Mouse (Mus musculus) pancreas, adult 10 weeks (tissue): ENCODE results near the gene Nhlh2. TPM values are rescaled to one million over a fixed set of nuclear protein-coding genes. Genes with fewer than 3 reads are reported as not detected.

Experiments
- polyA plus RNA-seq: library from polyadenylated mRNA; stranded (reverse); fragments of 350-450 nt; fragmentation: Illumina TruSeq; extraction: RNeasy Lipid Tissue Mini Kit (QIAGEN cat#74804); gene quantifications from one replicate; pipeline ENCODE4 v1.2.3, GENCODE M21; 2015; ENCODE audit warnings: low read depth, low replicate concordance; ENCODE audit not compliant: insufficient read depth

Nhlh2 gene
- not detected for polyA plus RNA-seq

GRCm38 (mm10) chr3:102009926-102010381, at the start of gene Nhlh2:
Gene Nhlh2 (plus strand): TSS chr3:102010076.

Other genes starting within 250 kb of the Nhlh2 start
- not detected for gene Mab21l3, start 161.1 kb upstream of the Nhlh2 start, polyA plus RNA-seq
- 3.0 TPM for gene Slc22a15, start 85.6 kb upstream of the Nhlh2 start, polyA plus RNA-seq
- gene Casq2, start 76.3 kb downstream of the Nhlh2 start, polyA plus RNA-seq: 2.3 TPM
- 2.7 TPM for gene Vangl1, start 194.6 kb downstream of the Nhlh2 start, polyA plus RNA-seq